Mouse (Mus musculus) left cerebral cortex, adult 18-20 months (tissue): ENCODE measurements around the gene Cracr2a. TPM values are rescaled to one million over a fixed set of nuclear protein-coding genes. Genes with fewer than 3 reads are reported as not detected.
A peak's percentile ranks its signal among the peaks of the same experiment; 100 is the strongest.

ENCODE experiments used
- DNase-seq, 2 experiments: peaks; one replicate each; pipeline ENCODE4 v3.0.0; 2021 to 2022; ENCODE audit warnings: low spot score in 2 of 2, mixed read lengths in 1 of 2
- total RNA-seq, 2 experiments: library from RNA; stranded (reverse); gene quantifications; 2 replicates each; pipeline ENCODE4 v1.2.3; 2021

The Cracr2a gene
- total RNA-seq, 2 experiments from 2014 or later: 1.5 to 3.0 TPM

GRCm38 (mm10) chr6:127563511-127563910 lies 2.4 kb downstream of the Cracr2a start:
- no peak for DNase-seq

- no peak for DNase-seq
Measured at GRCm38 (mm10) chr6:127565951-127566732, 5.0 kb downstream of the Cracr2a start.

- DNase-seq: no peak
Measured at GRCm38 (mm10) chr6:127571849-127572550, 10.9 kb downstream of the Cracr2a start.

GRCm38 (mm10) chr6:127573779-127574463 lies 12.8 kb downstream of the Cracr2a start:
- no peak for DNase-seq

GRCm38 (mm10) chr6:127575194-127575593 lies 14.1 kb downstream of the Cracr2a start:
- no peak for DNase-seq

GRCm38 (mm10) chr6:127577688-127578087 lies 16.6 kb downstream of the Cracr2a start:
- DNase-seq: no peak

- no peak for DNase-seq
Measured at GRCm38 (mm10) chr6:127578316-127578715, 17.2 kb downstream of the Cracr2a start.

- DNase-seq: no peak
Measured at GRCm38 (mm10) chr6:127578810-127579209, 17.7 kb downstream of the Cracr2a start.

GRCm38 (mm10) chr6:127581915-127582314 lies 20.8 kb downstream of the Cracr2a start:
- DNase-seq: no peak

- peak; percentile 81 to 91 for DNase-seq
Measured at GRCm38 (mm10) chr6:127582391-127583176, 21.4 kb downstream of the Cracr2a start.

- no peak for DNase-seq
Measured at GRCm38 (mm10) chr6:127591467-127591866, 30.3 kb downstream of the Cracr2a start.

- DNase-seq: no peak
Measured at GRCm38 (mm10) chr6:127593487-127593886, 32.3 kb downstream of the Cracr2a start.

- no peak for DNase-seq
Measured at GRCm38 (mm10) chr6:127599280-127599679, 38.1 kb downstream of the Cracr2a start.

GRCm38 (mm10) chr6:127605067-127606025 lies 44.2 kb downstream of the Cracr2a start:
- no peak for DNase-seq

- DNase-seq: no peak
Measured at GRCm38 (mm10) chr6:127609673-127610072, 48.5 kb downstream of the Cracr2a start.

- DNase-seq: no peak
Measured at GRCm38 (mm10) chr6:127611216-127611615, 50.1 kb downstream of the Cracr2a start.

- no peak for DNase-seq
Measured at GRCm38 (mm10) chr6:127614083-127614984, 53.2 kb downstream of the Cracr2a start.

GRCm38 (mm10) chr6:127616623-127617022 lies 55.5 kb downstream of the Cracr2a start:
- DNase-seq: no peak
